Mouse (Mus musculus): ENCODE measurements at regions not wholly inside any gene's neighbourhood (a gene's known extent, or its start where the extent isn't known, plus 50 kb on each side); places are given as distances from the start of the nearest gene placed in this dataset.

GRCm38 (mm10) chr3:134184042-134184441 lies 52.2 kb upstream of the Cxxc4 start:
- Histone ChIP-seq H3K27me3 (ENCODE audit: control insufficient read depth, insufficient read depth, low read length) (no peaks in the 10 kb centered on the region), H3K4me1 (ENCODE audit: control insufficient read depth, insufficient read depth, low read length) (no peaks in the 10 kb centered on the region), H3K4me3 (replicated peaks; ENCODE audit: insufficient read depth, low read depth, low read length) (no peak overlapping the region), H3K27ac (ENCODE audit: insufficient read depth, low read length) (no peak overlapping the region)
- TF ChIP-seq POLR2A (IDR thresholded peaks at IDR 0.05; ENCODE audit: borderline replicate concordance, insufficient read depth, low read length): no peak
- TF ChIP-seq CTCF (IDR thresholded peaks at IDR 0.05; ENCODE audit: borderline replicate concordance, insufficient read depth, low read depth, low read length): no peak
- 93% methylated on average over 4 of the region's 4 CpGs for WGBS
- no peak for DNase-seq
